Mouse (Mus musculus): ENCODE data around the gene Tff2.

The Tff2 gene

DNA sequence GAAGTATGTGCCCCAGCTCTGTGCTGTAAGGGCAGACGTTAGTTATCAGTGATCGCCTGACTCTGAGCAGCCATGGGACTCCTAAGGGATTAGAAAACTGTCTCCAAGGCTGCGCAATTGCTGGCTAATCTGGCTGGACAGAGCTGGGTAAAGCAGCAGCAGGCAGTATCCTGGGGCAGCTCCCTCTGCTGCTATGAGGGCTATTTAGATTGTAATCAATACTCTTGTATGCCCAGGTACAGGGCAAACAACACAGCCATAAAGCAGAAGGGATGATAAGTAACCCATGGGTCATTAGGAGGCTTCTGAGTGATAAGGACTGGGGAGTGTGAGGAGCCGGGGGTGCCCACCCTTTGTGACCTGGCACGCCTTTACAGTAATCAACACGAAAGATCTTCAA is 9.2 kb downstream of the Tff2 start:
- no peak for DNase-seq

DNA sequence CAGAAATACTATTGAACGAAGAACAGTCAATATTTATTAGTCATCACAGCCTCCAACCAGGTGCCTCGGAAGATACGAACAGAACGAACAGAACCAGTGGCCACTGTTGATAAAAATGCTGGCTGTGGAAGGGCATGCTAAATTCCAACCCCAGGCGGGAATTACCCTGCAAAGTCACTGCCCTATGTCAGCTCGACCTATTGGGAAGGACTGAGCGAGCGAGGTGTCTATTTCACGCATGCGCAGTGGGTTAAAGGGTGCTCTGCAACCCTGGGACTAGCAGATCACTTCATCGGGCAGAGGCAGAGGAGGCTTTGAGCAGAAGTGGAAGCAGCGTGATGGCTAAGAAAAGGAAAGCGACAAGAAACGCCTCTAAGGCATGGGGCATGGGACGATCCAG is 10.3 kb downstream of the Tff2 start:
- no peak for DNase-seq

DNA sequence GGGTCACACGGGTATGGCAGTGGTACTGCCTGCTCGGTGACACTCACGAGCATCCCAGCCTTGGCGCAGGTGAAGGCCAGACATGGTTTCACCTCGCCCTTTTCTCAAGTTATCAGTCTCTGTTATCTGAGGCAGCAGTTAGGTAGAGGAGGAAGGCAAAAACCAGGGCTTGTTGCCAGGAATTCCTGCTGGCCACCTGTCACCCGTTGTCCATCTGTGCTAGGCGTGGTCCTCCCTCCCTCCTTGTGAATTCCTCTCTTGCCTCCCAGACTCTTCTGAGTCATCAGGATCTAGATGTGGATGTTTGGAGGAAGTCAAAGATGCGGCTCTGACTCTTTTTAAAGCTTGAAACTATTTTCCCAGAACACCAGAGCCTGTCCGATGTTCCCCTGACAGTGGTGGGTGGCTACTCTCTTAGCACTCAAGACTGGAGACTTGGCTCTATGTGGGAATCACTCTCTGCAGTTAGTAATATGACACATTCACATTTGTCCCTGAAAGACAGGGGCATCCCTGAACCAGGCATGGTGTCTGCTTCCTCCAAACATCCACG is 12.7 kb downstream of the Tff2 start:
- no peak for DNase-seq

DNA sequence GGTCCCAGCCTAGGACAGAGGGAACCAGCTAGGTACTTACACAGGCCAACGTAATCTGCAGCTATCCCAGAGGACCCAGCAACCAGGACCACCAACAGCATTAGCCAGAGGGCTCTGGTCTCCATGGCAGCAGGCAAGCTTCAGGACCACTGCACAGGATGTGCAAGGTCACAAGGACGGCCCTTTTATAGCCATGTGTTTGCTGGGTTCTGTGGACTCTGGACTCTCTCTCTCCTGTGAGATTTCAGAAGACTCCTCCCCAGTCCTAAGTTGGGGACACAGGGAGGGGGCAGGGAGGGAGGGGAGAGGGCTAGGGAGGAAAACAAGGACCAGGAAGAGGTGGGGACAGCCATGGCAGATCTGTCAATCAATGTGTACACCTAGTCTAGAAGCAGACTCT is 14.6 kb downstream of the Tff2 start, which contains the start of gene Tff3:
TSS of gene Tff3 (minus strand) at position 195 of the 400 bp plus-strand sequence.
- no peak for DNase-seq

DNA sequence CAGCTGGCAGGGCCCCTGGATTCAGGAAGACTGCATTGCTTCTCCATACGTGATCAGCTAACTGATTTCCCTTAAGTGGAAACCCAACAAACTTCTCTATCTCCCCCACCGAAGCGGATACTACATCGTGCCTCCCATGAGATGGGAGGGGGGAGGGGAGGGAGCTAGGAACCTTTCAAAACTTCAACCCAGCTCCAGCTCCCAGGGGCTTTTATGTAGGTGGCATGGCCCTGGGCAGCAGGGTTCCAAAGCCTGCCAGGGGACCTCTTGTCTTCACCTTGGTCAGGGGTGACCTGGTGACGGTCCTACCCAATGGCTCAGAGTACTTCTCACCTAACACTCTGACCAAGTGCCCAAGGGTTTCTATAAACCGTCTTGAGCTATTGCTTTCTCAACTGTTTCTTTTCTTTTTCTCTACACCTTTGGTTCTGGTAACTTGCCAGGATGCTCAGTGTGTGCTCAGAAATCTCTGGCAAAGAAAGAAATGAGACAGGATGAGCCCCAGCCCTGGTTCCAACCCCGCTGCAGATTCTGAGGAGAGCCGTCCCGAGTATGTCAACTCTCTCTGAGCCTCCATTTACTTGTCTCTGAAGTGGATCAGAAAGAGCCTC is 15.3 kb downstream of the Tff2 start:
- DNase-seq, result no peak

DNA sequence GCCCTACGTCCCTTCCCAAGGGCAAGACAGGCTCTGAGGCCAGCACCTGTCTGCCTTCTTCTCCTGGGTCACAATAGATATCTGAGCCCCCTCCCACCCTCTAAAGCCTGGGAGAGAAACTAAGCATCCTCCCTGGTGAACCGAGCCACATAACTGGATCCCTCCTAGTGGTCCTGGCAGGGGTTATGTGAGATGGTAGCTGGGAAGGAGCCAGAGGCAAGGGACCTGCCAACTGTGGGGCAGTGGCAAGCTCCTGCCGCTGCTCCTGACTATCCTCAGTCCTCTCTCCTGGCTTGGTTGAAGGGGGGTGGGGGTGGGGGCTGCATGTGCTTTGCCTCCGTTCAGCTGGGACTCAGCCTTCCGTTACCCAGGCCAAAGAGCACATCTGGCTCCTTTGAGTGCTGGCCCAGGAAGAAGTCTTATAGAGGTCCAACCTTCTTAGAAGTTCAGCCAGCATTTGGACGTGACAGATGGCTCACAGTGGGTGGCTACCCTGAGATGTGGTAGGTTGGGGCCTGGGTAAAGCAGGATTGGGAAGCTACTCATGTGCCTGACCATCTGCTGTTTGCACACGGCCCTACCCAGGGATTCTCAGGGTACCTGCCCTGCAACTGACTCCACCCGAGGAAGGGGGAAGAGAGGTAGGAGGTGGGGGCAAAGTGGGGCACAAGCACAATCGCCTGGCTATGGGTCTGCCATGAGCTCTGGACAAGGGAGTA is 18.4 kb downstream of the Tff2 start:
- no peak for DNase-seq

DNA sequence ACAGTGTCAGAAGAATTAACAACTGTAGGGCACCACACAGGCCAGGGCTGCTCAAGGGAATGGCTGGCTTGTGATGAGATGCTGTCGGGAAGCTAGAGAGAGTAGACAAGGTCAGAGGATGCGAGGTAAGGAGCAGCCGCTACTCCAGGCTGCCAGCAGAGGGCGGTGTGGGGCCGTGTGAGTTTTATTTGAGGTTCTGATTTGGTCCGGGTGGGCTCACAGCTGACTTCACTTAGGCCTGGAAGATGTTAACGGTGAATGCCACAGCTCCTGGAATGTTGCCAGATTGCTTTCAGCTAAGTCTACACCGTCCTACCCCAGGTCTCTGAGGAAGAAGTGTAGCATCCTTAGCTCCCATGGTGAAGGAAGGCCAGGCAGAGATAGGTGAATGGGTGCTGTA is 22.1 kb downstream of the Tff2 start:
- peak; percentile 43 for DNase-seq

DNA sequence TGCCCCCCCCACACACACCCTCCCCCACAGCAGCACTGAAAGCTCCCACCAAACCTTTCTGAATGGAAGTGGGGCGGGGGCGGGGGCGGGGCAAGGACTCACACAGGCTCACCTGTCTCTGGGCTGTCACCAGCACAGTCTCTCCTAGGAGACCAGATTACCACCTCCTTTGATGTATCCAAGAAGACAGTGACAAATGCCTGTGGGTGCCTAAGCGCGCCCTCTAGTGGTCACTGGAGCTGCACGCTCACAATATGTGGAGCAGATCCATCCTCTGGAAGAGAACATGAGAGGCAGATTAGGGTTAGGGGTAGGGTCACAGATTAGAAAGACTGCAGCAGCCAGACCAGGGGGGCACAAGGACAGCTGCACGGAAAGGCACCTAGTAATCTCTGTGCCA is 24.7 kb downstream of the Tff2 start:
- DNase-seq, result peak; percentile 90

DNA sequence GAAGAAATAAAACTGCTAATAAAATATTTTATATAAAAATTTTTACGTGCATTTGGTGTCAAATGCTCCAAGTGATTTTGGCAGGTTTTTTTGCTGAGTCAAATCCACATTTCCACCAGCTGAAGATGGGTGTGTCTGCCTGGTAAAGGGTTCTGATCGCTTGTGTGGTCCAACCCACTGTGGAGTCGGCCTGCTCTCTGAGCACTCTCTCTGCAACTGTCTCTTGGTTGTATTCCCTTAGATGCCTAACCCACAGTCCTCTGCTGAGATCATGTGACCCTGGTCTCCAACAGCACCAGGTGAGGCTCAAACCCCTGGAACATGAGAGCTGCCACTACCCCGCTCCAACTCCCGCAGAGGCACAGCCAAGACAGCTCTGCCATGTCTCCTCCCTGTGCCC is 26.1 kb downstream of the Tff2 start:
- DNase-seq, result no peak

DNA sequence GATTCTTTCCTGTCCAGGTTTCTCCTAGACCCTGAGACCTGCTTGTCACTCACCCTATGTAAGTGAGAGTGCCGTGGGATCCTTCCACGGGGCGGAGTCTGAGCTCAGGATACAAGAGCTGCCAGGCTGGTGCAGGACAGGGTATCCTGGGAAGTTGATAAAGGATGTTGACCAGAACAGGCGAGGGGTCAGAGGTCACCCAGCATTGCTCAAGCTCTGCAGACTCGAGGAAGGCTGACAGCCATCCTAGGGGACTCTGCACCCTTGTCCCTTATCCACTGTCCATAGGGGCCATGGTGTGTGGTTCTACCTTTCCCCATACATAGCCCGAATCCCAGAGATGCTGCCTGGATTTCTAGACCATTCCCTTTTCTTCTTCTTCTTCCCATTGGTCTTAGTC is 28.0 kb downstream of the Tff2 start:
- DNase-seq, result no peak

DNA sequence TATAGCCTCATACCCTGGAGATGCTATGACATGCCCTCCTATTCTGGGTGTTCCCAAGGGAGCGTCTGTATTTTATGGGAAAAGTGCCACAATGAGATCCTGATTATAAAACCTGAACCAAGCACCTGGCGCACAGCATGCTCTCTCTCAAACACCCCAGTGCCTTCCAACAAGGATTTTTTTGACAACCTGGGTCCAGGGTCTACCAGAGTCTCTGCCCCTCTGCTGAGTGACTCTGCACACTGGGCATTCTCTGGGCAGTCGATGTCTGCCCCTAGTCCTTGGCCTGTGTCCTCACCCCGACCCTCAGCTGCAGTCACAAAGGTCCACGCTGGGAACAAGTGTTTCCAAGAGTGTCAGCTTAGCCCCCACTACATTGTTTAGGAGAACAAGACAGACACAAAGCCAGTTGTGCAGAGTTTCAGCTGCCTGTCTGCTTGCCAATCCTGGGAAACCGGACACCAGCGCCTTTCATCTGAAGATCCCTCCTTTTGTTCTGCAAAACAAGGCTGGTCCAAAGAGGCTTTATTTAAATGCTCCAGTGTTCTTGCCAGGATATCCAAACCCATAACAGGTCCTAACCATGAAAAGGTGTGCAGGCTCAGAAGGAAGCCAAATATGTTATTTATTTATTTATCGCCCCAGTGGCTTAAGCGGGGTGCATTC is 30.8 kb downstream of the Tff2 start:
- no peak for DNase-seq

DNA sequence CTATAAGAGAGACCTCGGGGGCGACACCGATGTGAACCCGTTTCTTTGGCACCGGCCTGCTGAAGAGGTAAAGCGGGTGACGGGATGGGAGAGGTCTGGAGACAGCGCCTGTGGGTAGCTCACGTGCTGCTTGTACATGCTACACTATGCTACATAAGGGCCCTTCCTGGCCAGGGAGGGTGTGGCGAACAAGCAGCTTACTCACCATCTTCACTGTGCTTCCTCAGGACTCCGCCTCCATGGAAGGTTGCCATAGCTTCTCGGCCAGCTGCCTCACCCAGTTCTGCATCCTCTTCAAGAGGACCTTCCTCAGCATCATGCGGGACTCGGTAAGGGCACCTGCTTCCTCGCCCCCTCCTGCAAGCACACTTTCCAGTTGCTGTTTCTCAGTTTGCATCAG is 35.7 kb downstream of the Tff2 start:
- DNase-seq, result peak; percentile 52

DNA sequence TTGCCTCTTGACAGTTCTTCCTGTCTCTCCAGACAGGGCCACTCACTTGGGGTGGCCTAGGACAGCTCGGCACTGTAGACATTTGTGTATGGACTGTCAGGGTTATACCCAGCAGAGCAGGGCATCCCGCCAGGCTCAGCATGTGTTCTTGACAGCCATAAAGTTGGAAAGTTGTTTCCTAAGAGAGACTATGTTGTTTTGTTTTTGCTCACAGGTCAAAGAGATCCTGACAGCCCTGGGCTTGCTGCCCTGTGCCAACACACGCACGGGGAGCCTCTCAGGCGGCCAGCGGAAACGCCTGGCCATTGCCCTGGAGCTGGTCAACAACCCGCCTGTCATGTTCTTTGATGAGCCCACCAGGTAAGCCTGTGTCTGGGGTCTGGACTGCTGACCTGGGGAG is 40.3 kb downstream of the Tff2 start:
- no peak for DNase-seq

DNA sequence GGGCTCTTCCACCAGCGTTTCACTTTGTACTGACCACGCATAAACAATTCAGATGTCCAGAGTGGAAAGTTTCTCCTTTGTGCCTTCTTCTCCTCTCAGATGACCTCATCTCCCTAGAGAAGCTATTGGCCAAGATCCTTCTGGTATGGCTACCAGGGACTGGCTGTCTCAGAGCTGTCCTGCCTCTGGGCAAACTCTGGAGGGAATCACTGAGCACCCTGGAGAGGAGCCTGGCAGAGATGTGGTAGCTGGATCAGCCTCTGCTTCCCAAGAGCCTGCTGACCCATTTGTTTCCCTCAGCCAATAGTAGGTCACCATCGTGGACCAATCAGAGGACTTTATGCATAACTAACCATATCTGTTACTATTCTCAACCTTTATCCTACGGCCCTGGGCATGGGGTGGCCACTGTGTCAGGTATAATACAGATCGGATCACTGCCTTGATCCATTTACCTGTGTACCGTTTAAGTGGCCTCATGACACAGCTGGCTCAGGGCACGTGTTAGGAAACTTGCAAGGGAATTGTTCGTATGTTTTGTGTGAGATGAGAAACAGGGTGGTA is 41.0 kb downstream of the Tff2 start:
- no peak for DNase-seq

DNA sequence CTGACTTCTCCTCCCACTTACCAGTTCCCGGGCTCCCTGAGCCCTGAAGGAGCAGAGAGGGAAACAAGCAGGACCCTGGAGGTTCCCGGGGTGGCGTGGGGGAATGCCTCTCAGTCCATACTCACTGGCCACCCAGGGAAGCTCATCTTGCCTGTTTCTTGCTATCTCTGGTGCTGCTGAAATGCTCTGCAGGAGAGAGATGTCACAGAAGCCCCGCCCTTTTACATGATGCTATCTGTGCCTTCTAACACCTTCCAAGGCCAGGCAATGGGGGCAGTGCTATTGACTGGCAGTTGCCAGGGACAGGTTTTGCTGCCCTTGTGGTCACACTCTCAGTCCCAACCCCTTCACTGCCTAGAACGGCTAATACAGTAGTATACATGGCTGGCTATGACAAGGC is 45.3 kb downstream of the Tff2 start:
- no peak for DNase-seq

DNA sequence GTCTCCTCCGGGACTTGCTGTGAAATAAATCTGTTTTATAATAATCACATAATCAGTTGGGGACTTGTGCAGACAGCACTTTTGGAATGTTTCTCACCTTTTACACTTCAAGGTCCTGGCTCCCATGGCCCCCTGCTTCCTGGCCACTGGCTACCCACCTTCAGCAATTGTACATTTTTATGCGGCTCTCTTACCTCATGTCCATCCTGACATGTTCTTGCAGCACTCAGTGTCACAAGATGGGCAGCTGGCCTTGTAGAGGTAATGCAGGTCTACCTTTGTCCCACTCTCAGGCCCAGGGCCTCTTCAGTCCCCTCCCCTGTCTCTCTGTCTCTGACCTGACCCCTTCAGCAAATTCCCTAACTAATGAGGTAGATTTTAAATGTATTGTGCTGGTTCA is 47.2 kb downstream of the Tff2 start:
- DNase-seq, result no peak

DNA sequence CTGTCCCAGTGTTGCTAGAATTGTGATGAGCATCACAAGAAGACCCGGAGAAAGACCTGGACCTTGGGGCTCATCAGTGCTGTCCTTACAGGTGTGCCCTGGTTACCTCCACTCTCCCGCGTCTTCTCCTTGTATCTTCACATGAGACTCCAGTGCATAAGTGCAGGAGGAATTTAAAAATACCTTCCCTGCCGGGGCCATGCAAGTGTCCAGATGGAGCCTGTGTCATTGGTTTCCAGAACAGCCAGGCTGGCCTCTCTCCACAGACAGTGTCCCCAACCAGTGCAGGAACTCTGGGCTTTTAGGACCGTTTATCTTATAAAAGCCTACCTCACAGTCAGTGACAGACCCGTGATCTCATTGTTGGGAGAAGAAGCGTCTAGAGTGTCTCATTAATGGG is 48.5 kb downstream of the Tff2 start:
- no peak for DNase-seq

DNA sequence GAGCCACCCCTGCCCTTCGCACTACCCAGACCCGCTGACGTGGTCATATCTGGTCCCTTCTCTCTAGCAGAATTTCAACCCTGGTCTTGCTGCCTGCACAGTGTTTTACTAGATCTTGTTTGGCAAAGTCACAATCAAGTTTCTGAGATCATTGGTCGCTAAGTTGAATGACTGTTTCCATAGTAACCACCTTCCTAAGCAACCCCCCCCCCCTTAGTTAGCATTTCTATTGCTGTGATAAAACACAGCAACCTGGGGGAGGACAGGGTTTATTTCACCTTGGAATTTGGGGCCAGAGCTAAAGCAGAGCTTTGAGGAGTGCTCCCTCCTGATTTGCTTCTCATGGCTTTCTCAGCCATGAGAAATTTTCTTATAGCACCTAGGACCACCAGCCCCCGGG is 49.3 kb downstream of the Tff2 start:
- DNase-seq, result no peak

Data from lung, postnatal 36 days (tissue).